ENCODE assay signal across 8 mouse cellular contexts in genomic region chr13:44101161-44101560, GRCm38 (mm10).
DNase-seq lines count a peak whose midpoint lies in the region; ATAC-seq and TF ChIP-seq lines count a peak whose summit lies in the region.

No protein-coding gene starts in this region.

- DNase-seq in cerebellum, postnatal 25 days = peak; percentile 23 to 42
- no peak for DNase-seq in cerebellum, adult 9-10 months
- DNase-seq in ZHBTc4 (ENCODE audit: low read depth, low spot score) = peak; percentile 18
- no peak for DNase-seq in limb, embryonic 14.5 days (ENCODE audit: low spot score)
- DNase-seq in c-Kit-positive CD71-positive TER-119-positive erythroid progenitor cells, embryonic 14.5 days (ENCODE audit: low spot score) = no peak
- DNase-seq in lung, postnatal 0 days (ENCODE audit: low spot score) = no peak

- no peak for TF ChIP-seq CTCF in lung, postnatal 0 days (IDR thresholded peaks at IDR 0.05)

- H3K27me3 ChIP-seq in heart, embryonic 15.5 days = no peaks in the 10 kb centered on the region
- H3K27me3 ChIP-seq in limb, embryonic 14.5 days (ENCODE audit: control insufficient read depth, insufficient read depth, low read length) = 0 out of 2 replicates have a peak, but pooled peaks cover 7% of the 10 kb centered on the region
- H3K27me3 ChIP-seq in lung, postnatal 0 days (replicated peaks; ENCODE audit: insufficient read depth, low read length) = no peaks in the 10 kb centered on the region

- no peaks in the 10 kb centered on the region for H3K36me3 ChIP-seq in heart, embryonic 15.5 days
- H3K36me3 ChIP-seq in limb, embryonic 14.5 days (ENCODE audit: control insufficient read depth, insufficient read depth, low read length) = no peaks in the 10 kb centered on the region
- H3K36me3 ChIP-seq in lung, postnatal 0 days (ENCODE audit: insufficient read depth, low read length) = no peaks in the 10 kb centered on the region

- ATAC-seq in heart, embryonic 15.5 days (replicated peaks; ENCODE audit: insufficient number of reproducible peaks, insufficient read depth, low FRiP score, low read depth) = no peak
- no peak for ATAC-seq in limb, embryonic 14.5 days (ENCODE audit: low FRiP score, low read depth)
- ATAC-seq in monocyte, adult 5-6 weeks (replicated peaks; ENCODE audit: insufficient number of reproducible peaks, low FRiP score, low TSS enrichment, poor library complexity, severe bottlenecking) = no peak
- ATAC-seq in lung, postnatal 0 days = no peak

- no peak overlapping the region for H3K9ac ChIP-seq in heart, embryonic 15.5 days
- H3K9ac ChIP-seq in limb, embryonic 14.5 days (ENCODE audit: low read depth, low read length, severe bottlenecking) = no peak overlapping the region
- no peak overlapping the region for H3K9ac ChIP-seq in lung, postnatal 0 days (replicated peaks; ENCODE audit: low read depth)

- H3K4me3 ChIP-seq in heart, embryonic 15.5 days = no peak overlapping the region
- H3K4me3 ChIP-seq in limb, embryonic 14.5 days (replicated peaks; ENCODE audit: low read length) = 0 out of 2 replicates have a peak overlapping the region, but pooled peaks have one; percentile 10
- H3K4me3 ChIP-seq in lung, postnatal 0 days (ENCODE audit: low read depth, low read length) = no peak overlapping the region

- no peak for TF ChIP-seq POLR2A in limb, embryonic 14.5 days (IDR thresholded peaks at IDR 0.05; ENCODE audit: borderline replicate concordance, extremely low read depth, insufficient read depth, insufficient read length)

- TF ChIP-seq EP300 in lung, postnatal 0 days (IDR thresholded peaks at IDR 0.05) = no peak

- no peak overlapping the region for H3K27ac ChIP-seq in heart, embryonic 15.5 days
- no peak overlapping the region for H3K27ac ChIP-seq in limb, embryonic 14.5 days (replicated peaks; ENCODE audit: low read depth, low read length)
- H3K27ac ChIP-seq in lung, postnatal 0 days (ENCODE audit: low read length) = no peak overlapping the region

- H3K4me2 ChIP-seq in heart, embryonic 15.5 days = peak overlapping the region; percentile 42
- peak overlapping the region; percentile 37 for H3K4me2 ChIP-seq in limb, embryonic 14.5 days (replicated peaks; ENCODE audit: low read depth, low read length, severe bottlenecking)
- H3K4me2 ChIP-seq in lung, postnatal 0 days (replicated peaks; ENCODE audit: low read depth, low read length) = no peak overlapping the region

- WGBS in heart, embryonic 15.5 days = 37% methylated on average over 6 of the region's 6 CpGs
- WGBS in limb, embryonic 14.5 days = 19% methylated on average over 6 of the region's 6 CpGs
- WGBS in lung, postnatal 0 days = 35% methylated on average over 6 of the region's 6 CpGs

- H3K4me1 ChIP-seq in heart, embryonic 15.5 days (replicated peaks) = peaks cover 10% of the 10 kb centered on the region
- peaks cover 13% of the 10 kb centered on the region for H3K4me1 ChIP-seq in limb, embryonic 14.5 days (ENCODE audit: control insufficient read depth, insufficient read depth, low read length)
- no peaks in the 10 kb centered on the region for H3K4me1 ChIP-seq in lung, postnatal 0 days (ENCODE audit: insufficient read depth, low read depth, low read length)

- H3K9me3 ChIP-seq in heart, embryonic 15.5 days (replicated peaks) = no peaks in the 10 kb centered on the region
- H3K9me3 ChIP-seq in limb, embryonic 14.5 days (ENCODE audit: control insufficient read depth, low read length) = no peaks in the 10 kb centered on the region
- no peaks in the 10 kb centered on the region for H3K9me3 ChIP-seq in lung, postnatal 0 days (ENCODE audit: low read length)

Comparison
In these comparisons a context has a peak if more than half of its experiments do, and no peak if none do; other contexts are left out.
1. DNase-seq: peak in cerebellum, postnatal 25 days (2 of 2) and ZHBTc4 (single experiment); none in cerebellum, adult 9-10 months (single experiment), limb, embryonic 14.5 days (single experiment), c-Kit-positive CD71-positive TER-119-positive erythroid progenitor cells, embryonic 14.5 days (single experiment) and lung, postnatal 0 days (single experiment).